8 mouse cellular contexts compared by ENCODE assay signal in the genomic region with DNA sequence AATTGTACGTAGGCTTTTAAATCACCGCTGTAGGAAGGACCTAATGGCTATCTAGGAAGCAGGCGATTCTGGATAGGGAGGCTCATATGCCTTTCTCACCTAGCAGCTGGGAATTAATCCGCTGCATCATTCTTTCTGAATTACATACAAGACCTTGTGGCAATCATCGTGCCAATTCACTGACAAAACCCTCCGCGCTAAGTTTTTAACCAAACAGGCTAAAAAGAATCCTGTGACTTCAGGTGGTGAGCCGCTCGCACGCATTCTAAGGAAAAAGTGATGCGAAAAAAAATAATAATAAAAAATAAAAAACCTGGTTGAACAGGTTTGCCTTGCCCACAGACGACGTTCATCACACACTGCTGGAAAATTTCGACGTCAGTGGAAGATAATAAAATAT. TPM values are rescaled to one million over a fixed set of nuclear protein-coding genes. Genes with fewer than 3 reads are reported as not detected.
DNase-seq lines count a peak whose midpoint lies in the region; ATAC-seq and TF ChIP-seq lines count a peak whose summit lies in the region.

No protein-coding gene starts in this region.

- H3K4me1 ChIP-seq in G1E (ENCODE audit: insufficient read depth, low read depth, low read length) = peaks cover 29% of the 10 kb centered on the region
- H3K4me1 ChIP-seq in hindbrain, embryonic 14.5 days (replicated peaks; ENCODE audit: control insufficient read depth, insufficient read depth, low read length) = peaks cover 24% of the 10 kb centered on the region
- peaks cover 5% of the 10 kb centered on the region; the same call in 1 of the 2 replicates for H3K4me1 ChIP-seq in stomach, embryonic 16.5 days (ENCODE audit: control insufficient read depth, insufficient read depth, low read length)

- H3K9me3 ChIP-seq in G1E (replicated peaks) = no peaks in the 10 kb centered on the region
- H3K9me3 ChIP-seq in hindbrain, embryonic 14.5 days (ENCODE audit: control insufficient read depth, low read length) = no peaks in the 10 kb centered on the region
- H3K9me3 ChIP-seq in stomach, embryonic 16.5 days (replicated peaks; ENCODE audit: control insufficient read depth, low read length) = no peaks in the 10 kb centered on the region

- WGBS in hindbrain, embryonic 14.5 days = 1% methylated on average over 15 of the region's 15 CpGs
- 4% methylated on average over 15 of the region's 15 CpGs for WGBS in stomach, embryonic 16.5 days

- H3K27ac ChIP-seq in hindbrain, embryonic 14.5 days = peak overlapping the region; percentile 96; the same call in 1 of the 2 replicates
- no peak overlapping the region for H3K27ac ChIP-seq in stomach, embryonic 16.5 days (ENCODE audit: low read length)

- H3K27me3 ChIP-seq in G1E (ENCODE audit: insufficient read depth, low read length) = 0 out of 2 replicates have a peak, but pooled peaks cover 3% of the 10 kb centered on the region
- H3K27me3 ChIP-seq in hindbrain, embryonic 14.5 days (ENCODE audit: control insufficient read depth, insufficient read depth, low read length) = no peaks in the 10 kb centered on the region
- no peaks in the 10 kb centered on the region for H3K27me3 ChIP-seq in stomach, embryonic 16.5 days (ENCODE audit: control insufficient read depth, insufficient read depth, low read length)

- H3K4me3 ChIP-seq in G1E (ENCODE audit: low read depth, low read length) = peak overlapping the region; percentile 90
- peak overlapping the region; percentile 73 for H3K4me3 ChIP-seq in hindbrain, embryonic 14.5 days (replicated peaks; ENCODE audit: low read length)
- H3K4me3 ChIP-seq in stomach, embryonic 16.5 days (replicated peaks; ENCODE audit: low read length) = peak overlapping the region; percentile 75

- H3K36me3 ChIP-seq in G1E (replicated peaks) = peaks cover 18% of the 10 kb centered on the region
- no peaks in the 10 kb centered on the region for H3K36me3 ChIP-seq in hindbrain, embryonic 14.5 days (replicated peaks; ENCODE audit: control insufficient read depth, insufficient read depth)
- no peaks in the 10 kb centered on the region for H3K36me3 ChIP-seq in stomach, embryonic 16.5 days (ENCODE audit: control insufficient read depth, insufficient read depth, low read length)

- ATAC-seq in G1E (ENCODE audit: extremely low read depth, insufficient number of reproducible peaks, low FRiP score, poor library complexity, severe bottlenecking) = no peak
- no peak for ATAC-seq in hindbrain, embryonic 14.5 days (ENCODE audit: low FRiP score)
- ATAC-seq in stomach, embryonic 16.5 days (ENCODE audit: insufficient read depth, low FRiP score) = no peak

- peak overlapping the region; percentile 88 for H3K4me2 ChIP-seq in hindbrain, embryonic 14.5 days (replicated peaks)
- H3K4me2 ChIP-seq in stomach, embryonic 16.5 days (ENCODE audit: low read depth, low read length) = peak overlapping the region; percentile 82

- H3K9ac ChIP-seq in hindbrain, embryonic 14.5 days = peak overlapping the region; percentile 87
- H3K9ac ChIP-seq in stomach, embryonic 16.5 days (ENCODE audit: low read length) = peak overlapping the region; percentile 99

- peak; percentile 18 for DNase-seq in kidney, adult 9 months
- no peak for DNase-seq in kidney, adult 18-20 months
- DNase-seq in G1E (ENCODE audit: low spot score) = no peak
- peak; percentile 37 for DNase-seq in embryo, embryonic 10 days (ENCODE audit: low spot score)
- DNase-seq in hindbrain, embryonic 14.5 days (ENCODE audit: low spot score) = peak; percentile 61
- DNase-seq in lung, postnatal 10 days = peak; percentile 10
- DNase-seq in spleen, postnatal 36 days (ENCODE audit: low spot score in 2 of 2) = no peak

- no peak for TF ChIP-seq CTCF in G1E (IDR thresholded peaks at IDR 0.05; ENCODE audit: low read depth, low read length)

RNA-seq across cellular contexts. Expression of gene Stxbp5, which starts 1.1 kb away (rescaled TPM):
- total RNA-seq in G1E (2014; fragmentation: Nextera tagmentation) = 50.1 and 77.9 TPM in 2 replicates
- total RNA-seq in G1E (2017) = 30.6 and 32.2 TPM in 2 replicates
- polyA plus RNA-seq in G1E (2012) = 11.5 and 12.6 TPM in 2 replicates
- polyA plus RNA-seq in hindbrain, embryonic 14.5 days (2014; fragmentation: Nextera tagmentation; extraction: Ambion mirVana) = 14.0 and 14.3 TPM in 2 replicates
- polyA plus RNA-seq in stomach, embryonic 16.5 days (2015; fragmentation: Nextera tagmentation; extraction: Ambion mirVana) = 4.4 and 4.7 TPM in 2 replicates

Comparison
In these comparisons a context has a peak if more than half of its experiments do, and no peak if none do; other contexts are left out.
1. DNase-seq: peak in kidney, adult 9 months (single experiment), embryo, embryonic 10 days (single experiment), hindbrain, embryonic 14.5 days (single experiment) and lung, postnatal 10 days (single experiment); none in kidney, adult 18-20 months (single experiment), G1E (single experiment) and spleen, postnatal 36 days (0 of 2).
2. Peak in every context shown above with its lines, with median percentiles within 50 percentile points of each other: H3K4me3 ChIP-seq.